Mouse (Mus musculus) neural tube, embryonic 10.5 days (tissue): ENCODE measurements around the gene Tpcn2.

Source experiments
- DNase-seq: peaks from one replicate; pipeline ENCODE4 v3.0.0-alpha.2; 2017; ENCODE audit warnings: low spot score; ENCODE audit errors: extremely low spot score

Tpcn2 gene

DNA sequence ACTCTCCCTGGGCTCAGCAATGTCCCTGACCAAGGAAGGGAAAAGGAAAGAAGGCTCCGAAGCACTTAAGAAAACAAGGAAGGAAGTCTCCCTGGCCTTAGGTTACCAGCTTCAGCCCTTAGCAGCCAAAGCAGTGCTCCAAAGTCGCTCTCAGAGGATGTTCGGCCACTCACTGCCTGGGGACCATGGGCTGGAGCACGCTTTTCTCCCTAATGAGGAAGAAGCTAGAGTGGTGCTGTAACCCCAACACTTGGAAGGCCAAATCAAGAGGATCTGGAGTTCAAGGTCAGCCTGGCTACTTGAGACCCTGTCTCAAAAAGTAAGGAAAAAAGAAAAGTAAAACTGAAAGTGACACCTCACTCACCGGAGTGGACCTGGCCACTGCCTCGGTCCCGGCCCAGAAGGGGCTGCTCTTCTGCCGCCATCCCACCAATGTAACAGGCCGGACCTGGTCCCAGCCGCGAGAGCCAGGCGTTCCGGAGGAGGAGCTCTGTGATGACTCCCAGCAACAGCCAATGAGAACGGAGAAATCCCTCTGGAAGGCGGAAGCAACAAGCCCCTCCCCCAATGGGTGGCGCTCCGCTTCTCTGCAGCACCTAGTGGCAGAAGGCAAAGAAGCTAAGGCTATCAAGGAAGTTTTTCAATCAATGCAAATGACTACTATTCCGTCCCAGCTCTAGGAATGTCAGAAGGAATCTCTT is at the start of gene Tpcn2:
Gene Tpcn2, minus strand, starts transcription at position 525 of the 701 bp plus-strand sequence.
- DNase-seq, result peak; percentile 87

DNA sequence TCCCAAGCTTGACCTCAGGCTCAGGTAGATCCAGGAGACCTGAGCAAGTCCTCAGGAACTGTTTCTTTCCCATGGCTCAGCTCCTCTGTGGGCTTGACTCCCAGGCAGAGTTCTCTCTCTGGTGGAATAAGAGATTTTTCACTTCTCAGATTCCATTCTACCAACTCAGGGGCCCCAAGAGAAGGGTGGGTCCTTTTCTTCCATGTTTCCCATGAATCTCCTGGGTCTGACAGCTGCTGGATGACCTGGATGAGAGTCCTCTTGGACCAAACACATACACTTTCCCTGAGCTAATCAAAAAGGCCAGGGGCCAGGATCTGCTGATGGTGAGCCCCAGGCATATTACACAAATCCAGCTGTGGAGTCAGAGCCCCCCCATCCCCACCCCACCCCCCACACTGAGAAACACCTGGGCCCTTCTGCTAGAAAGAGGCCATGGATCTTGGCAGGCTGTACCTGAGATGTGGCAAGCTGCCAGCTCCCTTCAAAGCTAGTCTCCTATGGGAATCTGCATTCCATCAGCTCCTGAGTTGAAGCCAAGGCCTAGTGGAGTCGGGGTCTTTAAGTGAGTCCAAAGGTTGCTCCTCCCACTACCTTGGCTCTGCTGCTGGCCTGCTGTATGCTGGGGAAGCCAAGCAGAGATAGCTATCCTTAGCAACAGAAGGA is 48.7 kb upstream of the Tpcn2 start:
- no peak for DNase-seq

DNA sequence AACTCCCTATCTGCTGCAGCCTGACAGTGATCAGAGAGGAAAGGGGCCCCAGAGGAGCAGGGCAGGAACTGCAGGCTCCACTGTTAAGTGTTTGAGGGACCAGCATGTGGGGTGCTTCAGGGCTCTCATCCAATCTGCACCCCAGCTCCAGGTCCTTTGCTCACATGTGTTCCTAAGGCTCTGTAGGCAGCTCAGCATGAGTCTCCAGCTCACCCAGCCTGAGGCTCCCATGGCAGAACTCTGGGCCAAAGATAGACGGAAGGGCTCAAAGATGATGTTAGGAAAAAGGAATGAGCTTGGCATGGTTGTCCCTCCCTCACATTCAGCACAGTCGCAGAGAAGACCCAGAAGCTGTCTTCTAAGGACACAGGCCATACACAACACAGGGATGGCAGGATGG is 46.8 kb upstream of the Tpcn2 start:
- no peak for DNase-seq

DNA sequence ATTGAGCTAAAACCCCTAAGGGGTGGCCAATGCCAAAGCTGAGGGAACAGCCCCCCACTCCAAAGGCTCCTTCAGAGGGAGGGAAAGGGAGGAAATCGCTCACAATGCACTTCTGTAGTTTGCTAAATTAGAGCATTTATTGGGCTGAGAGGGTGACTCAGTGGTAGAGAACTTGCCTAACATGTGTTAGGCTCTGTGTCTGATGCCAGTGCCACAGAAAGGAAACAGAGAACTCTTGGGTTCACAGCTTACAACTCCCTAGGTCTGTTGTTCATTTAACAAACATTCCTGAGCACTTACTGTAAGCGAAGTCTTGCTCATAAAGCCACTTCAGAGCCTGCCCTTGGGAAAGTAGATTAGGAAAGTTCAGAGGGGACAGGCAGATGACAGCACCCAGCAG is 46.2 kb upstream of the Tpcn2 start:
- no peak for DNase-seq

DNA sequence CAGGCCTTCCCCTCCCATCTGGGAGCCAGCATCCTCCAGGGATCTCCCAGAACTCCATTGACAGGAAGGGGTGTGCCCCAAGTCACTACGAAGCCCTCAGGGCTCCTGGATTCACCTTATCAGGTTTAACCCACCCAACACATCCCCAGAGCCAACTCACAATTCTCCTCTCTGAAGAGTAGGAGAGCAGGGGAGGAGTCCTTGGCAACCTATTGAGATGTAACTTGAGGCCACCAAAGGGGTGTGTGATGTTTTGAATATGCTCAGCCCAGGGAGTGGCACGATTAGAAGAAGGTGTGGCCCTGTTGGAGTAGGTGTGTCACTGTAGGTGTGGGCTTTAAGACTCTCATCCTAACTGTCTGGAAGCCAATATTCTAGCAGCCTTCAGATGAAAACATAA is 41.9 kb upstream of the Tpcn2 start:
- no peak for DNase-seq

DNA sequence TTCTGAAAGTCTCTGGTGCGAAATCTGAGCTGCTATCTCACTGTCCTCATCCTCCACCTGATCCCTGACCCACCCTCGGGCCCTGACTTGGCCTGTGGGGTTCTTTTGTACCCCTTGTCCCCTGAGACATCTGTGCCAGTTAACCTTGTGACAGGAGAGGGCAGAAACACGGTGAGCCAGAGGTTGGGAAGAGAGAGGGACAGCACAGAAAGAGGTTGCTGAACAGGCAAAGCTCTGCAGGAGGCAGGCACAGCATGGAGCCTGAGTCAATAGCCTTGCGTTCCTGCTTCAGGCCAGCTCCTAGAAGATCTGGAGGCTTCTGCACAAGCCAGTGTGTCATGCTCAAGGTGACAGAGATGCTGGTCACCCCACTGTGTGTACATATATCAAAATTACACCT is 39.8 kb upstream of the Tpcn2 start:
- DNase-seq, result no peak

DNA sequence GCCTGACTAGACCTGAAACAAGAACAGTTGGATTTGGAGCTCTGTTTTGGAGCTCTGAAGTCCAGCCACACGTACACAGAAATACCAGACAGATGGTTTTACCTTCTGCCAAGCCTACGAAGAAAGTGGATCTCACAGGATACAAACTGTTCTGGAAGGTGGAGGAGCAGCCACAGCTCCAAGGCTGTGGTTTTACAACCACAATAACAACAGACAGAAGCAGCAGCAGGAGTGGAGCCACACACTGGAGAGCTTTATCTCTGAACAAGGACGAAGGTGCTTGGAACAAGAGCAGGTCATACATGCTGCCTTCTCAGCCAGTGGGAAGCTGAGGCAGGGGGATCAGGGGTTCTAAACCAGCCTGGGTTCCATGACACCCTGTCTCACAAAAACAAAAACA is 35.7 kb upstream of the Tpcn2 start:
- DNase-seq, result no peak

DNA sequence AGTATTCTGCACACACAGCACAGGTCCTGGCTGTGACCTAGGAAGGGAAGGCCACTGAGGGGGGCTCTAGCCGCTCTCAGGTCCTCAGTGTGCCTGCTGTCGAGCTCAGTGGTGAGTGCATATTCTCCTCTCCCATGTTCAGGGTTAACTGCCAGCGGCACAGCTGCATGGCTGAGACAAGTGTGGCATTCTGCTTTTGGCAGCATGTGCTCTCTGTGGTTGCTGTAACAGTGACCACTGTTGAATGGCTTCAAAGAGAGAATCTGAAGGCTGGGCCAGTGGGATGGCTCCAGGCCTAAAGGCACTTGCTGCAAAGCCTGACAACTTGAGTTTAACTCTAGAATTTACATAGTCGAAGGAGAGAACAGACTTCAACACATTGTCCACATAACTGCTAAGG is 33.7 kb upstream of the Tpcn2 start:
- no peak for DNase-seq

DNA sequence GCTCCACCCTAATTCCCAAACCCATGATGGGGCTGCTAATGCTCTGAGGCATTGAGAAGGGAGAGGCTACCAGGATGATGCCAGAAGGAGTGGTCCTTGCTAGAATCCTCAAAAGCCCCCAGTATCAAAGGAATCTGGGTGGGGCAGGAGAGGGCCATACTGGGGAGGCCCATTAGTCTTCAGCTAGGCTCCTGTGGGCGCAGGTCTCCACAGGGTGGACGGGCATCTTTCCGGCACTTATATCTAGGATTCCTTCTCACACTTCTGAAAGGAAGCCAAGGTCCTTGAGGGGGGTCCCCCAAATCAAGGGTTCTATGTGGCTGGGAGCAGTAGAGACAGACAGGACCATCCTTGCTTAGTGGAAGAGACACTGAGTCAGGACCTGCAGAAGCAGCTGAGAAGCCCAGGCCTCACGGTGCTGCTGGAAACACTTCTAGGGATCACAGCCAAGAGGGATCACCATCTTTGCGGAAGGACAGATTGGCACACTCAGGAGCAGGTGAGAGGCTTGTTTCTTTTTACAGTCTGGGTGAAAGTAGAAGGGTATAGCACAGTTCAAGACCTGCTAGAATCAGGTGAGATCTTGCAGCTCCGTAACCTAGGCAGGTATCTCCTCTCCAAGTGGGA is 31.1 kb upstream of the Tpcn2 start, which contains the start of gene Mrgprd:
Gene Mrgprd, plus strand, starts transcription at position 51 of the 627 bp plus-strand sequence.
- no peak for DNase-seq

DNA sequence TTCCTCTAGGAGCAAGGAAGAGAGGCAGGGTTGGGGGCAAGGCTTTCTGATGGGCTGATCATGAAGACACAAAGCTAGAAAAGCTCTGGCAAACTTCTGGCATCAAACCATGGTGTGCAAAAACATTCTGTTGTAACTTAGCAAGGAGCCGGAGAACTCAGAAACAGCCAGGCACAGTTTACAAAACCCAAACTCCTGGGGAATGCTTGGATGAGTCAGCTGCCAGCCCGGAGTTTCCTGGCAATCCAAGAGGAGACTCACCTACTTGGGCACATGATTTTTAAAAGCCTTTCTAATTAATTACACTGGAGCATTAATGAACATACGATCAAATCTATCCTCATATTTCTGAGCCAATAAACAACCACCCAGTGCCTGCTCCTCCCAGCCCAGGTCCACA is 28.3 kb upstream of the Tpcn2 start:
- no peak for DNase-seq

DNA sequence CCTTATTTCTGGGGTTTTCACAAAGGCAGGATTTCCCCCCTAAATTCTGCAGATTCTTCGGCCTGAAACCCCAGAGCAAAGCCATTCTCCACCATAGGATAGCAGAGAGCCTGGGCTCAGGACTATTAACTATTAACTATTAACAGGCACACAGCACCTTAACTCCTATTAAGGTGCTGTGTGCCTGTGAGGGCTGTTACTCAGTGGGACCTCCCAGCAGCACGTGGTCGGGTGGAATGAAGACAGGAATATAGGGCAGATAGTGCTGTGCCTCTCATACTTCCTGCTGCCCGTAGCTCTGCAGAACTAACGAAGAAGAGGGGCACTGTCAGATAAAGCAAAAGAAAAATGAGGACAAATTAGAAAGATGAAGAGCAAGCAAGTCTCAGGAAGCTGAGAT is 26.7 kb upstream of the Tpcn2 start:
- no peak for DNase-seq

DNA sequence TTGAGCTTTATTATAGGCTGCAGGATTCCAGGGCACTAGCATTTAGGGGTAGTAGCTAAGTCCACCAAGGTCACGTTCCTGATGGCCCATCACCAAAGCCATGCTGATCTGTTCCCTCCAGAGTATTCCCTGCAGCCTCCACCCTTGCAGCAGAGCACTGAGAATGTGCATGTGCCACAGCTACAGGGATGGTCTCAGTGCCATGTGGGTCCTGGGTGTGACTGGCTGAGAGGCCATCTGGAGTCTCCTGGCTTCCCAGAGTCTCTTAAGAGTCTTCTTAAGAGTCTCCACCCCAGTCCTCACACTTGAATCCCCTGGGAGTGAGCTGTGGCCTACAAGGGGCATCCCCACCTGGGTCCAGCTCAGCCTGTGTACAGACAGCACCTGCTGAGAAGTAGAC is 26.1 kb upstream of the Tpcn2 start:
- no peak for DNase-seq

DNA sequence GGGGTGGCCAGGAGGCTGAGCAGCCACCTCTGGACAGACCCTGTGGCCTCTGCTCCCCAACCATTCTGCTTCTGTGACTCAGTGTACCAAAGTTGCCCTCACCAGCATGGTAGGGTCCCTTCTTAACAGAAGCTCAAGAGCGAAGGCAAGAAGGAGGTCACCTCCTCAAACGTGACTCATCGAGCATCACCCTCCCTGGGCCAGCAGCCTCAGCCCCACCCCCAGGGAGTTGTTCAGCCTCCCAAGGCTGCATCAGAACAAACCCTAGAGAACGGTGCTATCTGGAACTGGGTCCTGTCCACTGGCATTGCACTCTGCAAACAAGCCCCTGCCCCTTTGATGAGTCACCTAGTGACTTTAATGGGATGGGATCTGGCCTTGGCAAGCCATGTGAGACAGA is 25.1 kb upstream of the Tpcn2 start:
- DNase-seq, result no peak

DNA sequence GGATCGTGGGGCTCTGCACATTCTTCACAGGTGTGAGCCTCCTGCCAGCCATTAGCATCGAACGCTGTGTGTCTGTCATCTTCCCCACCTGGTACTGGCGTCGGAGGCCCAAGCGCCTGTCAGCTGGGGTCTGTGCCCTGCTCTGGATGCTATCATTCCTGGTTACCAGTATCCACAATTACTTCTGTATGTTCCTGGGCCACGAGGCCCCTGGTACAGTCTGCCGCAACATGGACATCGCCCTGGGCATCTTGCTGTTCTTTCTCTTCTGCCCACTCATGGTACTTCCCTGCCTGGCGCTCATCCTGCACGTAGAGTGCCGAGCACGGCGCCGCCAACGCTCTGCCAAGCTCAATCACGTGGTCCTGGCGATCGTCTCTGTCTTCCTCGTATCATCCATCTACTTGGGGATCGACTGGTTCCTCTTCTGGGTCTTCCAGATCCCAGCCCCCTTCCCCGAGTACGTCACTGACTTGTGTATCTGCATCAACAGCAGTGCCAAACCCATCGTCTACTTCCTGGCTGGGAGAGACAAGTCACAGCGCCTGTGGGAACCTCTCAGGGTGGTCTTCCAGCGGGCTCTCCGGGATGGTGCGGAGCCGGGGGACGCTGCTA is 24.4 kb upstream of the Tpcn2 start:
- no peak for DNase-seq

DNA sequence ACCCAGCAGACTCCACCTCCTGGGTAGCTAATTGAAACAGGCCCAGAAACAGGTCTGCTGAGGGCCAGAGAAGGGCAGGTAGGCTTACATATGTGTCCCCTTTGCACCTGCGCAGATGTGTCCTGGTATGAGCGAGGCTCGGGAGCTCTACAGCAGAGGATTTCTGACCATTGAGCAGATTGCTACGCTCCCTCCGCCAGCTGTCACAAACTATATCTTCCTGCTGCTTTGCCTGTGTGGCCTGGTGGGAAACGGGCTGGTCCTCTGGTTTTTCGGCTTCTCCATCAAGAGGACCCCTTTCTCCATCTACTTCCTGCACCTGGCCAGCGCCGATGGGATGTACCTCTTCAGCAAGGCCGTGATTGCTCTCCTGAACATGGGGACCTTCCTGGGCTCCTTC is 23.8 kb upstream of the Tpcn2 start:
- no peak for DNase-seq

DNA sequence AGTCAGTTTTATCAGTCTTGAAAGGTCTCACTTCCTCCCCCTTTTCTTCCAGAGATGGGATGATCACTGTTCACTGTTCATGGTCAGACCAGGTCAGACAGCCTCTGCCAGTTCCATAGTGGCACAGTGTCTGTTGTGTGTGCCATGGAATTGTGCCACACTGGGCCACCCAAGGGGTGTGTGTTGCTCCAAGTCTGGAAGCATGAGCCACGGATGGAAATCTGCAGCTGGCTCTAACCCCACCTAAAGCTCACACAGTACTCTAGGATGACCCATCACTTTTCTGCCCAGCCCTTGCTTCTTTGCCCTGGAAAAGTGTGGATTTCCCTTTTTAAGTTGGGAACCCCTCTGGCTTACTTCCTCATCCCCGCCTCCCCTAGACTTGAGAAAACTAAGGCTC is 20.3 kb upstream of the Tpcn2 start:
- no peak for DNase-seq

DNA sequence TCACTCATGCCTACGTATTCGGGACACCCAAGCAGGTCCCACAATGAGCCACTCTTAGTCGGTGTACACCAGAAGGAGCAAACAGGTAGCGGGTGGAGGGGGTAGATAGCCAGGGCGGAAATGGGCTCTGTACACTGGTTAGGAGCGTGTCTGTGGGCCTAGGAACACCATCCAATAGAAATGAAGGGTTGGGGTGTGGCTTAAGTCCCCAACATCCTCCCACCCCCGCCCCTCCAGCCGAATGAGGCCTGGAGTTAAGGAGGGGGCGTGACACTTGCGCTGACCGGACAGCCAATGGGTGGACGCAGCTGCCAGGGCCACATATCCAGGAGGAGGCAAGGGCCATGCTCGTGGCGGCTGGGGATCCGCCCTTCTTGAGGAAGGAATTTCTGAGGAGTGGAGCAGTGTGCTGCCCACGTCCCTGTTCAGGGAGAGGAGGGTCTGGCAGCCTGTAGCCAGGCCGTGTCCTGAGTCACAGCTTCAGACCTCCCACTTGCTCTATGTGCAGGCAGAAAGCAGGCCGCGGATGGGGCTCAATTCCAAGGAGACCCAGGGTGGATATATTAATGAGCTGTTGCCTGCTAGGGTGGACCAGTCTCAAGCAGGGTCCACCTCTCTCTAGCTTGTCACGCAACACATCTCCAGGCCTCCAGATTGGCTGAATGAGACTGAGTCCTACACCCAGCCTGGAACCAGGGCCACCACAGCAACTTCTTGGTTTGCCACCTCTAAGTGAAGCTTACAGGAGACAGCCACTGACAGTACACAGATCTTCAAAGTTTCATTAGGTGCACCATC is 18.9 kb upstream of the Tpcn2 start:
- peak; percentile 79 for DNase-seq

DNA sequence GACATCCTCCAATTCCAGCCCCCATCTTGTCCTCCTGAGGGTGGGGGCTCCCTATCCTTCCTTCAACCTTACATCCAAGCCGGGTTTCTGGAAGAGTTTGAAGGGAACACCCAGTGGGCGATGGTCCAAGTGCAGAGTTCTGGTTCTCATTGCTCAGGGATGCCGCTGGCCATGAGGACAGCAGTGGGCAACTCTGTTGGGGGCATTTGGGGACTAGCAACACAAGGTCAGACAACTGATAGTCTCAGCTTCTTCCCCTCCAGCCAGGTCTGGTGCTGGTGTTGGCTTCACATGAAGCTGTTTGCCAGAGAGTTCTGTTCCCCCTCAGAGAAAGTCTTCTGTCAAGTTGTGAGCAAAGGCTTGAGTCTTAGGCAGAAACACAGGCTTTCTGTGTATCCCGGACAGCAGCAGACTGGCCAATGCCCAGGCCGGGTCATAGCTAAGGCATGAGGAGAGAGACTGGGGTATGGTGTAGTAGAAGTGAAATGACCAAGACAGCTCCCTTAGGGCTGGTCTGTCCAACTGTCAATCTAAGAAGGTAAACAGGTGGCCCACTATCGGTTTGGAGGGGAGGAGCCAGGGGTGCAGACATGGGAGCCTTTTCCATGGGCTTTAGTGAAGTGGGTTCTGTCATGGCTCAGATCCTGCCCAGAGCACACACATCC is 17.7 kb upstream of the Tpcn2 start:
- no peak for DNase-seq

DNA sequence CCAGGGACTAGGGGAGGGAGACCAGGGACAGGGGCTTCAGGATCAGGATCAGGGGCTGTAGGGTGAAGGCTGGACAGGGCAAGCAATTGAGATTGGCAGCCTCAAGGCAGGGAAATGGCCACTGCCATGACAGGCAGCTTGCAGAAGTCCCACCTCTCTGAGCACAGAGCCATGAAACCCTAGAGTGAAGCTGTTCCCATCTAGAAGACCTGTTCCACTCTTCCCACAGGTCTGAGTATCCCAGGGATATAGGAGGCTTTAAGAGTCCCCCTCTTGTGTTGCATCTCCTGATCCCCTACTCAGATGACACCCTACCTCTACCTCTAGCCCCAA is 17.2 kb upstream of the Tpcn2 start:
- no peak for DNase-seq

DNA sequence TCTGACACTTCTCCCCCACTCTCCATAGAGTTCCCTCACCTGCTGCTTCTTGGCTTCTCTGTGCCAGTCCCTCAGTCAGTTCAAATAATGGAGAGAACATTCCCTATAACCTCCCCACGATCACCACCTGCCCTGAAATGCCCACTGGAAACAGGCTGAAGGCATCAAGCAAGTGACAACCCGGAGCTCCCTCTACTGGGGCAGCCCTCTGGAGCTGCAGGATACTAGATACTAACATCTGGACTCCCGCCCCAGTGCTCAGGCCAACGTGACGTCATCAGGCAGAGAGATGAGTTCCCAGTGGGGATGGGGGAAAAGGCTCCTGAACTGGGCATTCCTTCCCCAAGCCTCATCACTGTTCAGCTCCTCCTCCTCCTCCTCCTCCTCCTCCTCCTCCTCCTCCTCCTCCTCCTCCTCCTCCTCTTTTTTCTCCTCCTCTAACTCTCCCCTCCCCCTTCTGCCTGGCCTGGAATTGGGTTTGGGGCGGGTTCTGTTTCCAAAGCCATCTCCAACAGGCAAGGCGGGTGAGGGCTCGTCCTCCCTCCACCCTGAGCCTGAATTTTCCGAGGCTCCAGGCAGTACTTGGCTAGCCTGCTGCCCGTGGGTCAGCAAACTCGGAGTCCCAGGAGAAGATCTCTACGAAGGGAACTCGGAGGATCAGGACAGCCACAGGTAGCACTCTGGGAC is 16.7 kb upstream of the Tpcn2 start, which contains the start of gene Mrgprf:
Gene Mrgprf, plus strand, starts transcription at position 508 of the 687 bp plus-strand sequence.
- no peak for DNase-seq
